Mouse (Mus musculus): ENCODE data around the gene Tprgl. TPM values are rescaled to one million over a fixed set of nuclear protein-coding genes. Genes with fewer than 3 reads are reported as not detected.

The Tprgl gene
- polyA plus RNA-seq (2014; fragmentation: Nextera tagmentation; extraction: Ambion mirVana), result 125 and 135 TPM in 2 replicates

DNA sequence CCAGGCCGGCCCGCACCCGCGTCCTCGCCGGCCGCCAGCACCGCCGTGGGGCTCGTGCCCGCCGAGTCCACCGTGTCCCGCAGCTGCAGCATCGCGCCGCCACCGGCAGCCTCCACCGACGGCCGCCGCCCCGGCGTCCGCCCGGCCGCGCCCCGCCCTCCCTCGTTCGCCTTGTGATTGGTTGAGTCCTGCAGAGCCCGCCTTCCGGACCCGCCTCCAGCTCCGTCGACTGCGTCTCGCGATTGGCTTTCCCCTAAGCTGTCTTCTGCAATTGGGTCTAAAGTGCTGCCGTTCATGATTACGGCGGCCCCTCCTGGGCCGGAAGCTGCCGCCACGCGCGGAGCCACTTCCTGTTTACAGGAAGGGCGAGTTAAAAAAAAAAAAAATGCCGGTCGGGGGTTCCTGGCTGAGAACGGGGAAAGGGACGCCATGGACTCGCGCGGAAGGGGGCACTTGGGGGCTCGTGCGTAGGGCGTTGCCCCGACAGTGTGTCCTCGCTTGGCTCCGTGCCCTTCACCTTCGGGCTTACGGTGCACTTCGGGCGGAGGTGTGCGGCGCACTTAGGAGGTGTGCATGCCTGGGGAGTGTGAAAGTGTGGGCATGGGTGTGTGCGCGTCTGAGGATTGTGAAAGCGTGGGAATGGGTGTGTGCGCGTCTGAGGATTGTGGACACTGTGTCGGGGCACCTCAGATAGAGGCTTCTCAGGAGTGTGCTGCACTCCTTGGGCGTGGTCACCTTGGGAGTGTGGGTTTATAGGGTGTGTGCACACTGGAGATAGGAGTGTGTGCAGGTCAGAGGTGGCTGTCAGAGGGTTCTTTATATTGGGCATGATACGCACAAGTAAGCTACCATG is at the start of gene Tprgl:
Gene Tprgl, minus strand, starts transcription at position 129 of the 853 bp plus-strand sequence.
- Histone ChIP-seq H3K4me3 (ENCODE audit: low read depth, low read length) (peak within 1 kb of the TSS; percentile 94), H3K9me3 (replicated peaks; ENCODE audit: control insufficient read depth, low read length) (no peaks in the 10 kb centered on the region), H3K4me1 (ENCODE audit: control insufficient read depth, insufficient read depth, low read length) (peaks cover 15% of the 10 kb centered on the region), H3K9ac (ENCODE audit: low read depth, low read length) (peak within 1 kb of the TSS; percentile 87), H3K4me2 (peak within 1 kb of the TSS; percentile 87), H3K27me3 (ENCODE audit: control insufficient read depth, insufficient read depth, low read length) (no peaks in the 10 kb centered on the region), H3K36me3 (ENCODE audit: control insufficient read depth, insufficient read depth, low read length) (peaks cover 16% of the 10 kb centered on the region), H3K27ac (ENCODE audit: low read depth, low read length) (peak within 1 kb of the TSS; percentile 84)
- peak; percentile 92 for ATAC-seq (replicated peaks; ENCODE audit: insufficient number of reproducible peaks, low FRiP score, low TSS enrichment)
- WGBS (ENCODE audit: insufficient replicate concordance), result 1% methylated on average over 58 of the region's 75 CpGs

DNA sequence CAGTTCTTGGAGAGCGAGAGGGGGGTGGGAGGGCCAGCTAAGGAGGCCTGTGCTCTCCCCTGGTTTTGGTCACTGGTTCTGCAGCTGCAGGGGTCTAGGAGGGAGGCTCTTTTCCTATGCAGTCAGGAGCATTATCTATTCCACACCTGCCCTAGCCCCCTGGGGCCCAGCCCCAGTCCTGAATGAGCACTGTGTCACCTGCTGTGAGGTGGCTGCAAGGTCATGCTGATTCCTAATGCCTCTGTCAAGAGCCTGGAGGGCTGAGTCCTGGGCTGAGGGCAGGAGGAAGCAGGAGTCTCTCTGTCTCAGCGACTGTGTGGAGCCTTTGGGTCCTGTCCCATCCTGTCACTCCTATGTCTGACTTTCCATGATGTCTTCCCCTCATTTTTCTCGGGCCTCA is 49.4 kb upstream of the Tprgl start:
- ATAC-seq (replicated peaks; ENCODE audit: insufficient number of reproducible peaks, low FRiP score, low TSS enrichment), result no peak
- Histone ChIP-seq H3K9ac (ENCODE audit: low read depth, low read length) (no peak overlapping the region), H3K4me3 (ENCODE audit: low read depth, low read length) (no peak overlapping the region), H3K27ac (ENCODE audit: low read depth, low read length) (no peak overlapping the region), H3K36me3 (ENCODE audit: control insufficient read depth, insufficient read depth, low read length) (no peaks in the 10 kb centered on the region), H3K4me2 (no peak overlapping the region), H3K4me1 (ENCODE audit: control insufficient read depth, insufficient read depth, low read length) (peaks cover 25% of the 10 kb centered on the region), H3K27me3 (ENCODE audit: control insufficient read depth, insufficient read depth, low read length) (0 out of 2 replicates have a peak, but pooled peaks cover 7% of the 10 kb centered on the region), H3K9me3 (replicated peaks; ENCODE audit: control insufficient read depth, low read length) (no peaks in the 10 kb centered on the region)
- WGBS (ENCODE audit: insufficient replicate concordance), result 20% methylated on average over 3 of the region's 3 CpGs

DNA sequence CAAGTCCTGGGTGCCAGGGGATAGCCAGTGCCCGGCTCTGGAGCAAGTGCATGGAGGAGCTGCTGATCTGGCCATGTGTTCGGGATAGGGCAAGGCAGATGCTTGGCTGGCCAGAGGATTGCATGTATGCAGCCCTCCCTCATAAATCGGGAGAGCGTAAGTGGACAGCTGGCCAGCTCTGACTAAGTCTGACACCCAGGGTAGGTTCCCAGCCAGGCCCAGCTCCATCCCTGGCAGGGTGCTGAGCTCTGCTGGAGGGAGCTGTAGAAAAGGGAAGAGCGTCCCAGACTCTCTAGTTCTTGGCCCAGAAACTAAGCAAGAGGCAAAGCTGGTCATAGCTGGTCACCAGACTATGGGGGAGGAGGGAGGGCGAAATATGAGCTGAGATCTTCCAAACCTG is 48.6 kb upstream of the Tprgl start:
- no peak for ATAC-seq (replicated peaks; ENCODE audit: insufficient number of reproducible peaks, low FRiP score, low TSS enrichment)
- H3K27ac ChIP-seq (ENCODE audit: low read depth, low read length), result no peak overlapping the region
- H3K36me3 ChIP-seq (ENCODE audit: control insufficient read depth, insufficient read depth, low read length), result no peaks in the 10 kb centered on the region
- no peak overlapping the region for H3K4me3 ChIP-seq (ENCODE audit: low read depth, low read length)
- WGBS (ENCODE audit: insufficient replicate concordance), result 54% methylated on average over 6 of the region's 6 CpGs
- H3K9me3 ChIP-seq (replicated peaks; ENCODE audit: control insufficient read depth, low read length), result no peaks in the 10 kb centered on the region
- H3K4me1 ChIP-seq (ENCODE audit: control insufficient read depth, insufficient read depth, low read length), result peaks cover 23% of the 10 kb centered on the region
- 0 out of 2 replicates have a peak, but pooled peaks cover 7% of the 10 kb centered on the region for H3K27me3 ChIP-seq (ENCODE audit: control insufficient read depth, insufficient read depth, low read length)
- H3K9ac ChIP-seq (ENCODE audit: low read depth, low read length), result no peak overlapping the region
- H3K4me2 ChIP-seq, result no peak overlapping the region

DNA sequence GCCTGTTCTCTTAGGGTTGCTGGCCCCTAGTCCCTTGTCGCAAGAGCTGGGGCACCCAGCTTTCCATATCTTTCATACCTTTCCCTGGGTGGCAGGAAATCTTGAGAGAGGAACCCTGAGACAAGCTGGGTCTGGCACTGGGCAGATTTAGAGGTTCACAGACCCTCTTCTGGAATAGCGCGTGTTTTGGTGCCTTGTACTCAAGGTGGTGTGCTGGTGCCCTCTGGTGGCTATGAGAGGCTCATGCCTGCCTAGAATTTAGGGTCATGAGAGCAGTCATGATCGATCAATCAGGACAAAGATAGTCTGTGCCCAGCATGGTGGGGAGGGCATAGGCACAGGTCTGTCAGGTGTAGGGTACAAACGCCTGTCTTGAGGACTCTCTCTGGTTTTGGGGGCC is 46.8 kb upstream of the Tprgl start:
- Histone ChIP-seq H3K4me2 (no peak overlapping the region), H3K36me3 (ENCODE audit: control insufficient read depth, insufficient read depth, low read length) (no peaks in the 10 kb centered on the region), H3K27me3 (ENCODE audit: control insufficient read depth, insufficient read depth, low read length) (0 out of 2 replicates have a peak, but pooled peaks cover 7% of the 10 kb centered on the region), H3K27ac (ENCODE audit: low read depth, low read length) (no peak overlapping the region), H3K9me3 (replicated peaks; ENCODE audit: control insufficient read depth, low read length) (no peaks in the 10 kb centered on the region), H3K4me3 (ENCODE audit: low read depth, low read length) (no peak overlapping the region), H3K4me1 (ENCODE audit: control insufficient read depth, insufficient read depth, low read length) (peaks cover 14% of the 10 kb centered on the region; the same call in 1 of the 2 replicates), H3K9ac (ENCODE audit: low read depth, low read length) (no peak overlapping the region)
- no peak for ATAC-seq (replicated peaks; ENCODE audit: insufficient number of reproducible peaks, low FRiP score, low TSS enrichment)
- 18% methylated on average over 5 of the region's 5 CpGs for WGBS (ENCODE audit: insufficient replicate concordance)

DNA sequence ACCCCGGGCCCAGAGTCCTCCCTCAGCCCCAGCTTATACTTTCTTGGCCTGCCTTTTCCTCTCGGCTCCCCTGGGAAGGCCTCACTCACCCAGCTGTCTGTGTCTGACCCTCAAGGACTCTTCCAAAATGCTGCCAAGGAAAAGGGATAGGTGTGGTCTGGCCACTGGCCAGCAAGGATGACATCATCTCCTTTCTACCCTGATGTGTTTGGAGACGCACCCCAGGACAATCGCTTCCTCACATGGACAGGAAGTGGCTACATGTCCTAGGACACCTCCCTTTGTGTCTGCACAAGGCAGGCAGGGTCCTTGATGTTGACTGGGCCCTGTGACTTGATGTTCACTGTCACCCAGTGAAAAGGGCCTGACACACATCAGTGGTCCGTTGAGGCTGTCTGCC is 44.9 kb upstream of the Tprgl start:
- H3K4me1 ChIP-seq (ENCODE audit: control insufficient read depth, insufficient read depth, low read length), result peaks cover 14% of the 10 kb centered on the region; the same call in 1 of the 2 replicates
- no peaks in the 10 kb centered on the region for H3K36me3 ChIP-seq (ENCODE audit: control insufficient read depth, insufficient read depth, low read length)
- H3K9me3 ChIP-seq (replicated peaks; ENCODE audit: control insufficient read depth, low read length), result no peaks in the 10 kb centered on the region
- ATAC-seq (replicated peaks; ENCODE audit: insufficient number of reproducible peaks, low FRiP score, low TSS enrichment), result no peak
- H3K4me3 ChIP-seq (ENCODE audit: low read depth, low read length), result no peak overlapping the region
- H3K9ac ChIP-seq (ENCODE audit: low read depth, low read length), result 0 out of 2 replicates have a peak overlapping the region, but pooled peaks have one; percentile 16
- H3K4me2 ChIP-seq, result no peak overlapping the region
- WGBS (ENCODE audit: insufficient replicate concordance), result 61% methylated on average over 5 of the region's 5 CpGs
- 0 out of 2 replicates have a peak, but pooled peaks cover 2% of the 10 kb centered on the region for H3K27me3 ChIP-seq (ENCODE audit: control insufficient read depth, insufficient read depth, low read length)
- 0 out of 2 replicates have a peak overlapping the region, but pooled peaks have one; percentile 5 for H3K27ac ChIP-seq (ENCODE audit: low read depth, low read length)

DNA sequence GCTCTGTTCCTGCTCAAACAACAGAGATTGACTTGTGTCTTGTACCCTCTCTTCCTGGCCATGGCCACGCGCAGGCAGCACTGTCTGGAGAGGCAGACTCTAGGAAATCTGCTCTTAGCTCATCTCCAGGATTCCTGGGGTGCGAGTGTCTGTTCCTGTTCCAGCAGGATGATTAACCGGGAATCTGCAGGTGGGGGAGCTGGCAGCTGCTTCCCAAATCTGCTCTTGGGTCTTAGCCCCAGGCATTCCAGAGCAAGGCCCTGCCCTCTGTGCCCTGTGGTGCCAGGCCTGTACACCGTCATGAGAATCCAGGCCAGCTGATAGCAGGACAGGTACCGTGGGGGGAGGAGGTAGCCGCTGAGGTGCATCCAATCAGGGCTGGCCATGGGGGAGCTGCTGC is 44.1 kb upstream of the Tprgl start:
- Histone ChIP-seq H3K36me3 (ENCODE audit: control insufficient read depth, insufficient read depth, low read length) (no peaks in the 10 kb centered on the region), H3K4me3 (ENCODE audit: low read depth, low read length) (no peak overlapping the region), H3K9me3 (replicated peaks; ENCODE audit: control insufficient read depth, low read length) (no peaks in the 10 kb centered on the region), H3K27me3 (ENCODE audit: control insufficient read depth, insufficient read depth, low read length) (0 out of 2 replicates have a peak, but pooled peaks cover 2% of the 10 kb centered on the region), H3K27ac (ENCODE audit: low read depth, low read length) (no peak overlapping the region), H3K9ac (ENCODE audit: low read depth, low read length) (0 out of 2 replicates have a peak overlapping the region, but pooled peaks have one; percentile 16), H3K4me2 (no peak overlapping the region), H3K4me1 (ENCODE audit: control insufficient read depth, insufficient read depth, low read length) (peaks cover 14% of the 10 kb centered on the region; the same call in 1 of the 2 replicates)
- WGBS (ENCODE audit: insufficient replicate concordance), result 69% methylated on average over 7 of the region's 7 CpGs
- ATAC-seq (replicated peaks; ENCODE audit: insufficient number of reproducible peaks, low FRiP score, low TSS enrichment), result no peak

DNA sequence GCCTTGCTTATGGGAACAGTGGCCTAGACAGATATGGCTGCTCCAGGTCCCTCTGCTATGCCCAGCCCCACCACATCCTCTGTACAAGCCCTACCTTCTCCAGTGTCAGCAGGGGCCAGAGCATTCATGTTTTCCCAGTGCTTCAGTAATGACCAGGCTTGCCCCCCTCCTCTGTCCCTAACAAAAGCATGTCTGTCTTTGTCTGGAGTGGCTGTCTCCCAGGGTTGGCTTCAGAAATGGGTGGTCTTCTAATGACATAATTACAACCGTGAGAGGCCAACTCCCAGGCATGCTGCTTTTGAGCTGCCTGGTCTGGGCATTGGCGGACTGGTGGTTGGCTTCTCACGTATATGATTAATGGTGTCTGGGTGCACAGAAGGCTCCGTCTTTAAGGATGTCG is 41.0 kb upstream of the Tprgl start:
- Histone ChIP-seq H3K4me1 (ENCODE audit: control insufficient read depth, insufficient read depth, low read length) (peaks cover 22% of the 10 kb centered on the region), H3K4me2 (no peak overlapping the region), H3K27me3 (ENCODE audit: control insufficient read depth, insufficient read depth, low read length) (no peaks in the 10 kb centered on the region), H3K9ac (ENCODE audit: low read depth, low read length) (no peak overlapping the region), H3K4me3 (ENCODE audit: low read depth, low read length) (no peak overlapping the region), H3K27ac (ENCODE audit: low read depth, low read length) (no peak overlapping the region), H3K9me3 (replicated peaks; ENCODE audit: control insufficient read depth, low read length) (no peaks in the 10 kb centered on the region), H3K36me3 (ENCODE audit: control insufficient read depth, insufficient read depth, low read length) (no peaks in the 10 kb centered on the region)
- 79% methylated on average over 5 of the region's 5 CpGs for WGBS (ENCODE audit: insufficient replicate concordance)
- ATAC-seq (replicated peaks; ENCODE audit: insufficient number of reproducible peaks, low FRiP score, low TSS enrichment), result no peak

DNA sequence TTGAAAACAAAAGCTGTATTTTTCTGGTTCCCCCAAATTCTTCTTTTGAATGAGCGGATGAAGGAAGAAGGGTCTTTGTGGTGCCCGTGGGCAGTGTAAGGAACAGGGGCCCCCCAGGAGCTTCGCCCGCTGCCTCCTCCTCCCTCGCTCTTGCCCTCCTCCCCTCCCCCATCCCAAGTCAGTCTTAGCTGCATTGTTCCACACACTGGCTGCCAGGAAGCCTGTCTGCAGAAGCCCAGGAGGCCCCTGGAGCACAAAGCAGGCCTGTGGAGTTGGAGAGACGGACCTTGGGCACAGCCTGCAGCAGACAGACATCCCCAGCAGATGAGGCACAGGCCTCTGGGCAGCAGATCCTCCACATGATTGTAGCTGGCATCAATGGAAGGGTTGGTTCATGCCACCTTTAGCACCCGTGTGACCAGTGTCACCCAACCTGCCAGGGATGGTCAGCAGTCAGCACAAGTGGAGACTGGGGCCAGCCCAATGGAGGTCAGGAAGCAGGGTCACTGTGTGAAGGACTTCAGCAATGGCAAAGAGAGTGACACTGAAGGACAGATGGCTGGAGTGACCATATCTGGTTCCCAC is 38.0 kb upstream of the Tprgl start:
- H3K4me3 ChIP-seq (ENCODE audit: low read depth, low read length), result no peak overlapping the region
- 58% methylated on average over 7 of the region's 7 CpGs for WGBS (ENCODE audit: insufficient replicate concordance)

More for the DNA sequence above, 38.0 kb upstream of the Tprgl start:
- H3K9ac ChIP-seq (ENCODE audit: low read depth, low read length), result no peak overlapping the region
- H3K36me3 ChIP-seq (ENCODE audit: control insufficient read depth, insufficient read depth, low read length), result no peaks in the 10 kb centered on the region
- peaks cover 8% of the 10 kb centered on the region for H3K4me1 ChIP-seq (ENCODE audit: control insufficient read depth, insufficient read depth, low read length)
- 0 out of 2 replicates have a peak overlapping the region, but pooled peaks have one; percentile 37 for H3K27ac ChIP-seq (ENCODE audit: low read depth, low read length)
- no peak for ATAC-seq (replicated peaks; ENCODE audit: insufficient number of reproducible peaks, low FRiP score, low TSS enrichment)
- H3K27me3 ChIP-seq (ENCODE audit: control insufficient read depth, insufficient read depth, low read length), result no peaks in the 10 kb centered on the region
- no peak overlapping the region for H3K4me2 ChIP-seq
- H3K9me3 ChIP-seq (replicated peaks; ENCODE audit: control insufficient read depth, low read length), result no peaks in the 10 kb centered on the region
